Mouse (Mus musculus) adrenal gland, postnatal 14 days (tissue): Measurements from ENCODE around the gene Upk2. TPM values are rescaled to one million over a fixed set of nuclear protein-coding genes. Genes with fewer than 3 reads are reported as not detected.

Experiments
- DNase-seq: peaks from one replicate; pipeline ENCODE4 v3.0.0; 2021; ENCODE audit warnings: mixed read lengths
- long read RNA-seq, 2 experiments: library from polyadenylated mRNA; stranded (forward); transcript quantifications; one replicate each; pipeline ENCODE4 v2.0.0; 2021
- total RNA-seq: library from RNA; stranded (reverse); gene quantifications from 2 replicates; pipeline ENCODE4 v1.2.3, GENCODE M21; 2021

The Upk2 gene
- not detected in 2 replicates for total RNA-seq
- long read RNA-seq, experiment 1 = 0 reads
- long read RNA-seq, experiment 2 = 0 reads

- no peak for DNase-seq
These were observed at the start of gene Upk2 for GRCm38 (mm10) chr9:44454891-44455220. Gene Upk2, minus strand, starts transcription at chr9:44454976.

DNA sequence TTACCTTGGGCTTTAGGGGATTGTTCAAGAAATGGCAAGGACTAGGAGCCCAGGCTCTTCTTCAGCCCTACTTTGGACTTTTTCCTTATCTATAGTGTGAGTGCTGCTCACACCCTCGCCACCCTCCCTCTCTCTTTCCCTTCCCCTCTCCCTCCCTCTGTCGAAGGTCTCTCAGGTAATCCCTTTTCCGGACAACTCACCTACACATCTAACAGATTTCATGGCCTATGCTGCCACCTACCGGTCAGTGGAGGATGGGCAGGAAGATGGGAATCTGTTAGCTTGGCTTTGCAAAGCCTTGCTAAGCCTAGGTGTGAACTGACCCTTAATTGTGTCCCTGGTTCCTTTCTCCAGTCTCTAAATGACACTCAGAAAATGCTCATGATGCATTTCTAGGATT is 47.2 kb upstream of the Upk2 start:
- peak; percentile 87 for DNase-seq

DNA sequence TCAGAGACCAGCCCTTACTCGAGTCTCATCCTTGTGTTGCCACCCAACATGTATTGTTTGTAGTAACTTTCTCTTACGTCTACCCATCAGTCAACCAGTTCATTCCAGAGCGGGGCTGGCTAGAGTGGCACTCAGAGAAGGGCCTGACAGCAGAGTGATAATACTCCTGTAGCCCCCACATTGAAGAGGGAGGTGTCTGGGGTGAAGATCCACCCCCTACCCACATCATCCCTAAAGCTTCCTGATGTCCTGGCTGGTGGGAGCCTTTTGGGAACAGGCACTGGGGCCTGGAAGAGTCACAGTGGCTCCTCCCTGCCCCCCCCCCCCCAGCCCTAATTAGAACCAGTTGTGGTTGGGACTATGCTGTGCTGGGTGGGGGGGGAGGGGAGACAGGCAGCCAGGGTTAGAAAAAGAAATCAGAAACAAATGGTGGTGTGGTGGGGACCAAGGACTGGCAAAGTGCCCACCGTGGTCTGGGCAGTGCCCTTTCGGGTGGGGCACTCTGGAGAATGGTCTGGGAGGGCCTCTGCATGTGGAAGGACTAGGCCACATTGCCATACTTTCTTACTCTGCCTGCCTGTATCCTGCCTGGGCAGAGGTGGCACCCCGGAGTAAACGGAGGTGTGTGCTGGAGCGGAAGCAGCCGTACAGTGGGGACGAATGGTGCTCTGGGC is 46.6 kb upstream of the Upk2 start:
- no peak for DNase-seq

DNA sequence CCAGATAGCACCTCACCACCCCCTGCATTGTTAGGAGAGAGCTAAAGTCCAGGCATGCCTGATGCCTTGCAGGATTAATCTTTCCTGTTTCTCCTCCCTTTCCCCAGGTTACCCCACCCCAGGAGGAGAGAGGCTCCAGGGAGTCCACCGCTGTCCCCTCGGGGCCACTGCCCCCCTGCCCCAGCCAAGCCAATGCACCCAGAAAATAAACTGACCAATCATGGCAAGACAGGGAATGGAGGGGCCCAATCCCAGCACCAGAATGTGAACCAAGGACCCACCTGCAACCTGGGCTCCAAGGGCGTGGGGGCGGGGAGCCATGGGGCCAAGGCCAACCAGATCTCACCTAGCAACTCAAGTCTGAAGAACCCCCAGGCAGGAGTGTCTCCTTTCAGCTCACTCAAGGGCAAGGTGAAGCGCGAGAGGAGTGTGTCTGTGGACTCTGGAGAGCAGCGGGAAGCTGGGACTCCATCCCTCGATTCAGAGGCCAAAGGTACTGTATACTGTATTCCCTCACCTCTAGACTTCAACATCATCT is 45.9 kb upstream of the Upk2 start:
- DNase-seq = no peak

- no peak for DNase-seq
These were observed 45.4 kb upstream of the Upk2 start for GRCm38 (mm10) chr9:44500163-44500533.

DNA sequence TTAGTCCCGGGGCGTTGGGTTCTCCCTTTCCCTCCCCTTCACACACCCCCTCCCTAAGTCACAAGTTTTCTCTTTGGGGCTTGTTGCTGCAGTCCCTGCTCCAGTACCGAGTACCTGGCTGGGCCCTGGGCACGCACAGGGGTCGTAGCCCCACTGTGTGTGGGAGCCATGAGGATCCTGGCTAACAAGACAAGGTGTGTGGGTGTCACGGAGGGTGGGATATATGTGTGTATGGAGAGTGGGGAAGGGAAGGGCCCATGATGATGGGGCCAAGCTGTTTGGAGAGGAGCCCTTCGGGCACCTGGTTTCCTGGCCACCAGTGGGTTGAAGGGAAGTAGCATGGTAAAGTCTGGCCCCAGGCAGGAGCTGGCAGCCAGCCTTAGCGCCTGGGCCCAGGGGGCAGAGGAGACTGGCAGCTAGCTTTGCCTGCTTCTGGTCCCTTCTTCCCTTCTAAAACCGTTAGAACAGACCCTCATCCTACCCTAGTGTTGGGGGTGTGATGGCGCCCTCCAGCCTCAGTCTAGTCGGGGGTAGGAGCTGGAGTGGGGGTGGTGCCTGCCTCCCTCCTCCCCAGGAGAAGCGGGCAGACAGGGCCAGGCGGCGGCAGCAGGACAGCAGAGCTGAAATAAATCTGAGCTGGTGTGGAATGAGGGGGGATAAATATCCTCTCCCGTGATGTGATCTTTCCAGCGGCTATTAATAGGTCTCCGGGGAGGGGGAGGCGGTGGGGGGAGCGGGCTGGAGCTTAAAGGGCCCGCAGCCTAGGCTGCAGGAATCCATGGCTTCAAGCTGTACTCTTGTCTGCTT is 44.8 kb upstream of the Upk2 start:
- DNase-seq = peak; percentile 65

DNA sequence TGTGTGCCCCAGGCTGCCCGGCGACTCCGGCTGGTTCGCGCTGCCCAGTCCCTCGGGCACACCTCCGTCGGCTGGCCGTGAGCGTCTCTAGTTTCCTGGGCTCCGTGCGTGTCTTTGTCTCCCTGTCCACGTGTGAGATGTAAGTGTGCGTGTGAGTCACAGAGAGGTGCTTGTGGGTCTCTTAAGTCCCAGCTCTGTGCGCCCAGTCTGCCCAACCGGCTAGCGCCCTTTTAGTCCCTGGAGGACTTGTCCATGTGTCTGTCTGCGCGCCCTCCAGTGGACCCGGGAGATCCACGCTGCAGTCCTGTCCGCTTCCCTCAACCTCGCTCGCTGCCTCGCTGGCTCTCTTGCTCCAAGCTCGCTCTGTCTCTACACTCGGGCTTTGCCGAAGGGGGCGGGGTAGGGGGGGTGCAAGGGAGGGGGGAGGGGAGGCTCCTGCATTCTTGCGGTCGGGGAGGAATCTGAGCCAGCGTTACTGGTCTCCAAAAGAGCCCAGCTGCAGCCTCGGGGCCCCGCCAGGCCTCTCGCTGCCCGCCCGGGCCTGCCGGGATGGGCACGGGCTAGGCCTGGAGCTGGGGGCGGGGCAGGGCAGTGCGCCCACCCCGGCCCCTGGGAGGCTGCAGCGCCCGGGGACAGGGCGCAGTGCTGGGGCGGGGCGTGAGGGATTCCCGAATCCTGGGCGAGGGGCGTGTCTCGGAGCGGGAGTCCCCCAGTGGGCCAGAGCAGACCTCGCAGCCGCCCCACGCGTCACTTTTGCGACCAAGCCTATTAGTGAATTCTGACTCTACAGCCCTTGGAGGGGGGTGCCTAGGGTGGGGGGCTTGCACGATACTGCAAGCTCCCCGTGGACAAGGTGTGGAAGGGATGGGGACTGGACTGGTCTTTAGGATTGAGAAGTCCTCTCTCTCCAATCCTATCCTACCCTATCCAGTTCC is 43.9 kb upstream of the Upk2 start:
- peak; percentile 91 for DNase-seq

DNA sequence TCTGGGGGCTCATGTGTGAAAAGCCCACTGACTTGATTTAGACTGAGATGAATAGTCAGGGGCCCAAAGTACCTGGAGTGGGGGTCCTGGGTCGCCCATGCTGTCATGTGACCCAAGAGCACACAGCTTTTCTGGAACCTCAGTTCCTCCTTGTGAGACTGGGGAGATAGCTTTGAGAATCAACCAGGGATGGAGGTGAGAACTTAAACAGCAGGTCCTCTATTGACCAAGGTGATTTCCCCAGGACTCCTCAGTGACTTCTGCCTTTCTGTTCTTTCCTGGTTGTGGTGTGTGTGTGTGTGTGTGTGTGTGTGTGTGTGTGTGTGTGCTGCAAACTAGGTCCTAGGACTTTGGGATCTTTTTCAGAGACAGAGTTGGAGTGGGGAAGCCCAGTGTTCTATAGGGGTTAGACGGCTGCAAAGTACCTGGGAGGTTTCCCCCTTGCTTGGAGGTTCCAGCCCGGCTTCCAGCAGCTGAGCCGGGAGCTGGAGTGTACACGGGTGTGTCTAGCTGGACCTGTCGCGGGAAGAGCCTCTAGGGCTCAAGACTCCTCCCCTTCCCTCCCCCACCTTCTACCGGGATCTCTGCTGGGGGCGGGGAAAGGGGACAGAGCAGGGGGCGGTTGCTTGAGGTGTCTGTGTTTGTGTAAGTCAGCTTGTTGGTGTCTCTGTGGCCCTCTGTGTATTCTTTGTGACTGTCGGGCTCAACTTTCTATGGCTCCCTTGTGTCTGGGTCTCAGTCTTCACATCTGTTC is 43.0 kb upstream of the Upk2 start:
- peak; percentile 65 for DNase-seq

- DNase-seq = peak; percentile 24
These were observed 42.2 kb upstream of the Upk2 start for GRCm38 (mm10) chr9:44496803-44497461.

GRCm38 (mm10) chr9:44495810-44496344 is 41.1 kb upstream of the Upk2 start:
- DNase-seq = no peak

GRCm38 (mm10) chr9:44494863-44495809 is 40.4 kb upstream of the Upk2 start:
- peak; percentile 47 for DNase-seq

DNA sequence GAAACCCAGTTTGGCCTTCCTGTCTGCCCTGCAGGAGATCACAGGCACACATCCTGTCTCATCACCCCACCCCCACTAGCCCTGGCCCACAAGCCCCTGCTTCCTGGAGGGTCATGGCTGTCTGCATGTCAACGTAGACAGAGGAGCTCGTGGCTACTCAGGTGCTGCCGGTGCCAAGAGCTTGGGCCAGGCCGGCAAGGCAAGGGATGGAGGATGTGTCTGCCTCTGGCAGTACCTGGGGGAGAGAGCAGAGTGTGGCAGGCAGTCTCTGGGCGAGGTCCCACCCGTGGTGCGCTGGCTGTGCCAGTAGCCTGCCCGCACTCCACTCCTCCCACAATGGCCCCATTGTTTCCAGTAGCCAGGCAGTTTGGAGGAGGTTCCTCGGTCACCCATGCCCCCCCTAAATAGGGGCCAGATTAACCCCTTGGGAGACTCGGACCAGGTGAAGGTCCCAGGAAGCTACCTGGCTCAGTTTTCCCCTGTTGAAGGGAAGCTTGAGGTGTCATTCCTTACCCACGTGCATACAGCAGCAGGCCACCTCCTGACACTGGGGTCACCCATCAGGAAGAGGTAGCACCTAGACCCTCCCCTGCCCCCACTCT is 39.6 kb upstream of the Upk2 start:
- DNase-seq = peak; percentile 72

DNA sequence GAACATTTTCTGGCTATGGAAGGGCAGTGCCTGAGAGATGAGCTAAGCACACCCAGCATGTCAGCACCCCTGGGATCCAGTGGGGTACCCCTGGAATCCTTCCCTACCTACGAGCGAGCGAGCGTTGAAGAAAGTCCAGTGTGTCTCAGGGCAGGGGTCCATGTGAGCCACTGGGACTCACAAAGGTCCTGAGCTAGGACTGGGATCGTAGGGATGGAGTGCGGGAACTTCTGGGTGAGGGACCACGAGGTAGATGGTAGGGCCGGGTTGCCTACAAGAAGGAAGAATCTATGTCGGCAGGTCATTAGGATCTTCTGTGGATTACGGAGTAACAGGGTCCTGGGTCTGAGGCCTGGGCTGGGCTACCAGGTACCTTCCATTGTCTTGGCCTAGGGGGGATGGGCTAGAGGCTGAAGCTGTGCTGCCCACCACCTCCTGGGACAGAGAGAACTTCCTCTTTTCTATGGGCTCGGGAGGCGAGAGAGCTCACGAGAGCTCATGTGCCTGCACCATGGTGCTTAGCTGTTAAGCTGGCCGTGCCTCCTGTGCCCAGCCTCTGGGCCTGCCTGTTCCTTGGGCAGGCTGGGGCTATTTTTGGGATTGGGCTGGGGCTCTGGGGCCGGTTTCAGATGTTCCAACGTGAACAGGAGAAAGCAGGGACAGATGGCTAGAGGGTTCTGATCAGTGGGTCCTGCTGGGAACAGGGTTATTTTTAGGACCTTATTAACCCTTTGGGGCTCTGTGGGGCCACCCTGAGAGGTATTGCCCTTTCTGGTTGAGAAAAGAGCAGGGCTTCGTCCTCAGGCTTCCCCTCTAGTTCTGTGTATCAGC is 38.1 kb upstream of the Upk2 start:
- DNase-seq = peak; percentile 20

DNA sequence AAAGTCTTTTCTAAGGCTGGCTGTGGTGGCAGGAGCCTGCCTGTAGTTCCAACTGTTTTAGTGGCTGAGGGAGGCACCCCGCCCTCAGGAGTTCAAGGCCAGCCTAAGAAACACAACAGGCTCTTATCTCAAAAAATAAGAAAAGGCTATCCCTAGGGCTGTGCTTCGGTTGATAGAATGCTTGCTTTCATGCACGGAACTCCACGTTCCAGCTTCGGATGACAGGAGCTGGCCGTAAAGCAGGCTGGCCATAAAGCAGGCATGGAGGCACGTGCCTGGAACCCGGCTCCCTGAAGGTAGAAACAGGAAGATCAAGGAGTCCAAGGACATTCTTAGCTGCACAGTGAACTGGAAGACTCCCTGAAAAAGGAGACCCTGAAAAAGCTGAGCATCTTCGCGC is 36.6 kb upstream of the Upk2 start:
- peak; percentile 51 for DNase-seq

DNA sequence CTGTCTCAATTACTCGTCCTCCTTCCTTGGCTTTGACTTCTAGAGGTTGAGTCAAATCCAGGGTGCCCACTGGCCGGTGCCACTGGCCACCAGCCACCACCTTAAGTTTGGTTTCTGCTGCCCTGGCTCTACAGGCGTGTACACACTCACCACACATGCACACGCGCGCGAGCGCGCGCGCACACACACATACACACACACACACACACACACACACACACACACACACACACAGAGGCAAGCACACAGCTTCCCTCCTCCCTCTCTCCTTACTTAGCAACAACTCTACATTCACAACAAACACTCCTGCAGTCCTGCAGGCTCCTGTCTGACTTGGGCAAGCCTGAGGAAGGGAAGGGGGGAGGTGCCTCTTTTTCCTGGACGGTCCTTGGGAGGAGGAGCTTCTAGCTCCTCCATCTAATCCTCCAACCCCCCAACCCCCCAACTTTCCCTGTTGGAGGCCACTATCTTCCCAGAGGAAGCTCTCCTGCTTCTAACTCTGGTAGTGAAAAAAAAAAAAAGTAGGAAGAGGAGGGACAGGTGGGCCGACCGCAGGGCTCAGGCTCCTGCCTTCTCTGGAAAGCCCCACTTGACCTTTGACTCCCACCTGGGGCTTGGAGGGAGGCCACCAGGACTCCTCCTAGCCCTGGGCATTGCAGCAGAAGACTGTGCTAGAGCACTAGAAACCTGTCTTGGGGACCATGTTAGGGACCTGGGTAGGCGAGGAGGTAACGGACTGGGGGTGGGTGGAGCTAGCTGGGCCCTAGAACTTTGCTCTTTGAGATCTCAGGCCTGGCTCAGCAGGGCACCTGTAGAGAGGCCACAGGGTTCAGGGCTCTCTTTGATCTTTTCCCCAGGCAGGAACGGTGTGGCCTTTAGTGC is 35.6 kb upstream of the Upk2 start:
- DNase-seq = peak; percentile 65

- peak; percentile 60 for DNase-seq
These were observed 34.9 kb upstream of the Upk2 start for GRCm38 (mm10) chr9:44489651-44490085.

- DNase-seq = peak; percentile 88
These were observed 34.1 kb upstream of the Upk2 start for GRCm38 (mm10) chr9:44488855-44489381.
